Mouse (Mus musculus) heart, embryonic 13.5 days (tissue): ENCODE data around the gene Cic. TPM values are rescaled to one million over a fixed set of nuclear protein-coding genes. Genes with fewer than 3 reads are reported as not detected.
A peak's percentile ranks its signal among the peaks of the same experiment; 100 is the strongest.

Experiments used
- ATAC-seq: fragments of 200-750 bp; cut with Nextera tagmentation; 2 replicates; pipeline ENCODE4 v1.8.0; 2017; ENCODE audit warnings: moderate TSS enrichment; ENCODE audit not compliant: insufficient number of reproducible peaks, low FRiP score, low TSS enrichment; ENCODE audit errors: extremely low read depth
- H3K27ac ChIP-seq: fragments of 300-500 bp; sonication (generic); replicated peaks from 2 replicates; pipeline ENCODE4 v1.5.1; 2015; ENCODE audit warnings: moderate library complexity, mild to moderate bottlenecking, inconsistent platforms
- H3K27me3 ChIP-seq: fragments of 300-500 bp; sonication (generic); replicated peaks from 2 replicates; pipeline ENCODE4 v1.6.1; 2015; ENCODE audit warnings: mild to moderate bottlenecking, inconsistent platforms
- H3K36me3 ChIP-seq: fragments of 300-500 bp; sonication (generic); 2 replicates; pipeline ENCODE4 v1.6.1; 2015; ENCODE audit warnings: mild to moderate bottlenecking, inconsistent platforms
- H3K4me1 ChIP-seq: fragments of 300-500 bp; sonication (generic); 2 replicates; pipeline ENCODE4 v1.6.1; 2015; ENCODE audit warnings: inconsistent platforms
- H3K4me2 ChIP-seq: fragments of 300-500 bp; sonication (generic); 2 replicates; pipeline ENCODE4 v1.6.1; 2015; ENCODE audit warnings: inconsistent platforms, mild to moderate bottlenecking, moderate library complexity
- H3K4me3 ChIP-seq: fragments of 300-500 bp; sonication (generic); 2 replicates; pipeline ENCODE4 v1.5.1; 2015; ENCODE audit warnings: moderate library complexity, mild to moderate bottlenecking, inconsistent platforms
- H3K9ac ChIP-seq: fragments of 300-500 bp; sonication (generic); 2 replicates; pipeline ENCODE4 v1.6.1; 2015; ENCODE audit warnings: inconsistent platforms, mild to moderate bottlenecking, moderate library complexity
- H3K9me3 ChIP-seq: fragments of 300-500 bp; sonication (generic); 2 replicates; pipeline ENCODE4 v1.6.1; 2016; ENCODE audit warnings: inconsistent platforms
- WGBS: fragments of 180-500 bp; shearing (Covaris S2); methylation state at CpG from one replicate; pipeline ENCODE4 v1.1.7; 2015; ENCODE audit warnings: mixed read lengths; 5-methylcytosine and 5-hydroxymethylcytosine counted together
- polyA plus RNA-seq: library from polyadenylated mRNA; unstranded; fragments of >200 nt; fragmentation: Nextera tagmentation; extraction: Ambion mirVana; gene quantifications from 2 replicates; pipeline ENCODE4 v1.2.1, GENCODE M21; 2015

Gene Cic
- polyA plus RNA-seq, 1 experiment from 2014 or later = 22.9 TPM

DNA sequence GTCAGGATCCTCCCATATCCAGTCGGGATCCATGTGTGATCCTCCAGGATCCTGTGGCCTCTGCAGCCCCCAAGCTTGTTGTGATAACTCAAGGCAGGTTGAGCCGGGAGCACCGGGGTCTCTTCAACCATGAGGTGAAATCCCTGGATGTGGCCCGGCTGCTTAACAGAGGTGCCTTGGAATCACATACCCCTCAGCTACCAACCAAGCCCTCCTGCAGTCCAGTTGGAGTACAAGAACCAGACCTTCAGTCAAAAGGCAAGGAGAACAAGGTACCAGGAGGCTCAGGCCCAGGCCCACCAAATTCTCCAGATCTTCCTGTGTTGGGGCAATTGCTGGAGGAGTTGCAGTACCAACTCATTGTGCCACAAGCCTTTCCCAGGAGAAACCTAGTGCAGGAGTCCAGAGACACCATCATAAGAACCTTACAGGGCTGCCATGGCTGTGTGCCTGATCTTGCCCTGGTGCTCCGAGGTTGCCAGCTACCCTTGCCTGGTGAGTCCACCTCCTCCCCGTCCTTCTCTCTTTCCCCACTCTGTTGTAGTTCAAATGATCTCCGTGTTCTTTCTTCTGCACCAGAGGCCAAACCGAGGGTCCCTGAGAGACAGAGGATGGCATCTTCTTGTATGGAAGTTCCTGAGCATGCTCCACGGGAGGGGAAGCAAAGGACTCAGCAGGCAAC is 35.6 kb downstream of the Cic start:
- H3K27me3 ChIP-seq = peaks cover 51% of the 10 kb centered on the region
- H3K9ac ChIP-seq = no peak overlapping the region
- H3K27ac ChIP-seq = no peak overlapping the region
- H3K4me1 ChIP-seq = peaks cover 16% of the 10 kb centered on the region
- ATAC-seq = no peak
- WGBS = 49% methylated on average over 9 of the region's 9 CpGs
- no peaks in the 10 kb centered on the region for H3K9me3 ChIP-seq
- no peak overlapping the region for H3K4me3 ChIP-seq
- H3K4me2 ChIP-seq = no peak overlapping the region
- no peaks in the 10 kb centered on the region for H3K36me3 ChIP-seq

DNA sequence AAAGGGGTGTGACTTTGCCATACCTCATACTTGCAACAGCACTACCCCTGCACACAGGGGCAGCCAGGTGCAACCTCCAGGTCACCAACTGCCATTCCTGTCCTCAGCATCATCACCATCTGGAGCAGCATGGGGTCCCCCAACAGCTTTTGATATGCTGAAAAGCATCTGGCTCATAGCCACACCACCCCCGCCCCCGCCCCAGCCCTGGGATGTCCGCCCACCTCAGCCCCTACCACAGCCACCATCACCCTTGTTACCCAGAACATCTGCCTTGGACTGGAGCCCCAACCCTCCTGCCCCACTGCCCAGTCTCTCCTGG is 36.1 kb downstream of the Cic start:
- Histone ChIP-seq H3K36me3 (no peaks in the 10 kb centered on the region), H3K27ac (no peak overlapping the region), H3K4me2 (no peak overlapping the region), H3K4me3 (no peak overlapping the region), H3K9me3 (no peaks in the 10 kb centered on the region), H3K9ac (no peak overlapping the region), H3K27me3 (peaks cover 56% of the 10 kb centered on the region), H3K4me1 (peaks cover 11% of the 10 kb centered on the region)
- ATAC-seq = no peak
- 65% methylated on average over 3 of the region's 3 CpGs for WGBS

DNA sequence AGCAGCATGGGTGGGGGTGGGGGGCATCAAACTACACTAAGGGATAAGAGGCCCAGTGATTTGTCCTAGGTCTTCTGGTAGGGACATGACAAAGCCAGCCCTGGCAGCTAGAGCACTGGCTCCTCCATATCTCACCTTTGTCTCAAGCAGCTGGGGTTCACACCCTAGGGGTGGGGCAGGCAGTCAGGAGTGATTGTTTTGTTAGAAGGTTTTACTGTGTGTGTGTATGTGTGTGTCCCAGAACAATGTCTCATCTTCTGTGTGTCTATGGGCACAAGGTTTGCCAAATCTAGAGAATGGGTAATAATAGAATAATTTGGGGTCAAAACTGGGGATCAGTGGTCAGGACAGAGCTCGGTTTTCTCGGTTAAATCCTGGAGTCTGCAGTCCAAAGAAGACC is 38.0 kb downstream of the Cic start:
- peaks cover 72% of the 10 kb centered on the region for H3K27me3 ChIP-seq
- peak overlapping the region; percentile 62 for H3K4me3 ChIP-seq
- WGBS = 1% methylated on average over 2 of the region's 2 CpGs
- H3K4me2 ChIP-seq = peak overlapping the region; percentile 97
- no peaks in the 10 kb centered on the region for H3K9me3 ChIP-seq
- peaks cover 10% of the 10 kb centered on the region for H3K4me1 ChIP-seq
- ATAC-seq = no peak
- H3K27ac ChIP-seq = no peak overlapping the region
- no peaks in the 10 kb centered on the region for H3K36me3 ChIP-seq
- H3K9ac ChIP-seq = peak overlapping the region; percentile 58

DNA sequence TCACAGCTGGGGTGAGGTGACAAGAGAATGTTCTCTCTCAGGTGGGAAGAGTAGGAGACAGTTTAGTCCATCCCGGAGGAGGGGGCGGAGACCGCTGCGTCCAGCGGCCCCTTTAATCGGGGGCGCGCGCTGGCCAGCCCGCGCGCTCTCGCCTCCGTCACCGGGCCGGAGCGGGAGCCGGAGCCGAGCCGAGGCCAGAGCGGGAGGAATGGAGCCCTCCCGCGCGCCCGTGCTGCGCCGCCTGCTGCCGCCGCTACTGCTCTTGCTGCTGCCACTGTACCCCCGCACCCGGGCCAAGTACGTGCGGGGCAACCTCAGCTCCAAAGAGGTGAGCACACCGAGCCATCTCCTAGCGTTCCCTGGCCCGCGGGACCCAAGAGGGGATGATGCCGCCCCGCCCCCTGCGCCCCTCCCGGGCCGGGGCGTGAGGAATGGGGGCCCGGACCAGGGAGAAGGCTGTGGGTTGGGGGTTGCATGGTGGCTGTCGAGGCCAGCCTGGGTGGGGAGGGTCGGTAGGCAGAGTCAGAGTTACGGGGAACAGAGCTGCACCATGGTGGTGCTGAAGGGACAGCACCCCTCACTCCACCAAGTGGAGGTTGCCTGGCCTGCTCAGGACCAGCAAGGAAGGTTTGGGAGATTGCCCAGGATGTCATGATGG is 38.6 kb downstream of the Cic start, which contains the start of gene Tmem145:
Tmem145 (plus strand) TSS at position 151 of the 658 bp plus-strand sequence.
- Histone ChIP-seq H3K4me1 (peaks cover 10% of the 10 kb centered on the region), H3K9ac (peak within 1 kb of the TSS; percentile 58), H3K27ac (no peak within 1 kb of the TSS), H3K4me3 (peak within 1 kb of the TSS; percentile 62), H3K36me3 (no peaks in the 10 kb centered on the region), H3K9me3 (no peaks in the 10 kb centered on the region), H3K27me3 (peaks cover 76% of the 10 kb centered on the region), H3K4me2 (peak within 1 kb of the TSS; percentile 97)
- WGBS = under 1% methylated on average over 47 of the region's 47 CpGs
- ATAC-seq = no peak

DNA sequence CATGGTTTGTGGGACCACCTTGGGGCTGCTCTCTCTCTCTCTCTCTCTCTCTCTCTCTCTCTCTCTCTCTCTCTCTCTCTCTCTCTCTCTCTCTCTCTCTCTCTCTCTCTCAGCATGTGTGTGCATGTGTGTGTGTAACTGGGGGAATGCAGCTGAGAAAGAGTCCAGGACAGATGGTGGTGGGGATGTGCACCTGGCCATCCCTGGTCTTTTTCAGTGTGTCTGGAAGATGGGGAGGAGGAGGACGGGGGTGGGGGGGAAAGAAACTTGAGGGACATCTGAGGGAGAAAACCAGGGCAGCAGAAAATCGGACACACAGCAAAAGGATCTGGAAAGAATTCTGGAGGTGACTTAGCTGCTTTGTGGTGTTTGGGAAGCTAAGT is 39.1 kb downstream of the Cic start:
- H3K4me2 ChIP-seq = no peak overlapping the region; the same call in 1 of the 2 replicates
- no peak overlapping the region for H3K4me3 ChIP-seq
- no peak overlapping the region for H3K9ac ChIP-seq
- no peak overlapping the region for H3K27ac ChIP-seq
- H3K36me3 ChIP-seq = no peaks in the 10 kb centered on the region
- peaks cover 81% of the 10 kb centered on the region for H3K27me3 ChIP-seq
- H3K4me1 ChIP-seq = peaks cover 10% of the 10 kb centered on the region
- ATAC-seq = no peak
- H3K9me3 ChIP-seq = no peaks in the 10 kb centered on the region
- WGBS = 34% methylated on average over 2 of the region's 2 CpGs

DNA sequence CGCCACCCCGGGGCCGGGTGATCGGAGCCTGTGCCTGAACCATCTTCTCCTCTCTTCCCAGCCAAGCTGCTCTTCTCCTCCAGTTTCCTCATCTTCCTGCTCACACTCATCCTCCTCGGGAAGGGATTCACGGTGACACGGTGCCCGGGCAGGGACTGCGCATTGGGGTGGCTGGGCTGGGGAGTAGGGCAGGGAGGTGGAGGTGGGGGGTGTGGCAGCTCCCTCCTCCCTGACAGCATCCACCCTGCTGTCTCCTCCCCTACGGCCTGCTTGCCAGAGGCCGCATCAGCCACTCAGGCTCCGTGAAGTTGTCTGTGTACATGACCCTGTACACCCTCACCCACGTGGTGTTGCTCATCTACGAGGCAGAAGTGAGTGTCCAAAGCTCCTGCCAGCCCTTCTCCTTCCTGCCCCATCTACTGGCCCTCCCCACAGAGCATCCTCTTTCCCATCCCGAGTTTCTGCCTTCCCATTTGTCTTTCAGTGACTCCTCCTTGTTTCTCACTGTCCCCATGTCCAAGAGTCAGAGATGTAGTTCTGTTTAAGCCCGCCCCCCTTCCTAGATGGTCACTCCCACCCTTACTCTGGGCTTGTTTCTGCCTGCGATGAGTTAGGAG is 41.3 kb downstream of the Cic start:
- peaks cover 87% of the 10 kb centered on the region for H3K27me3 ChIP-seq
- H3K4me2 ChIP-seq = no peak overlapping the region
- no peaks in the 10 kb centered on the region for H3K36me3 ChIP-seq
- ATAC-seq = no peak
- H3K27ac ChIP-seq = no peak overlapping the region
- H3K4me1 ChIP-seq = peaks cover 10% of the 10 kb centered on the region
- H3K9me3 ChIP-seq = no peaks in the 10 kb centered on the region
- no peak overlapping the region for H3K4me3 ChIP-seq
- no peak overlapping the region for H3K9ac ChIP-seq
- WGBS = 53% methylated on average over 17 of the region's 17 CpGs

DNA sequence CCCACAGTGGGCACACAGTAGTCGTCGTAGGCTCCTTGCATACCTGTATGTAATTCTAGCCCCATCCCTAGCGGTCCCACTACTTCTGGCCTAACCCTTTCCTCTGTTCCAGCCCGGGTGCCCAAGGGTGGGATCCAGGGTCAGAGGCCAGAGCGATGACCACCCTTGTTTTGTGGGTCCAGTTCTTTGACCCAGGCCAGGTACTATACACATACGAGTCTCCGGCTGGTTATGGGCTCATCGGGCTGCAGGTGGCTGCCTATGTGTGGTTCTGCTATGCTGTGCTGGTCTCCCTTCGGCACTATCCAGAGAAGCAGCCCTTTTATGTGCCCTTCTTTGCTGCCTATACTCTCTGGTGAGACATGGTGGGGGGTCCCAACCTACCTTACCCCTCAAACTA is 41.9 kb downstream of the Cic start:
- Histone ChIP-seq H3K9ac (no peak overlapping the region), H3K27ac (no peak overlapping the region), H3K9me3 (no peaks in the 10 kb centered on the region), H3K36me3 (no peaks in the 10 kb centered on the region), H3K4me3 (no peak overlapping the region), H3K4me1 (peaks cover 12% of the 10 kb centered on the region), H3K27me3 (peaks cover 88% of the 10 kb centered on the region), H3K4me2 (no peak overlapping the region)
- ATAC-seq = no peak
- 82% methylated on average over 9 of the region's 9 CpGs for WGBS

DNA sequence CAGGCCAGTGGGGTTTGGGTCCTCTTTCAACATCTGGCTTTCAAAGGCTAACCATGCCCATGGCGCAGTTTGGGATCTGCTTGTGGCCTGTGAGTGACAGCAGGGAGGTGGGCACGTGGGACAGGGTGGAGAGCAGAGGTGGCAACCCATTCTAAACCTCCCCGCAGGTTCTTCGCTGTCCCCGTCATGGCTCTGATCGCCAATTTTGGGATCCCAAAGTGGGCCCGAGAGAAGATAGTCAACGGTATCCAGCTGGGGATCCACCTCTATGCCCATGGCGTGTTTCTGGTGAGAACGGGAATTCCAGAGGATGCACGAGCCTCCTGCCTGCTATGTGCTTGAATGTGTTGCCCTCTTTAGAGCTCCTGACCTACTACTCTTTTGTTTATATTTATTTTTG is 43.7 kb downstream of the Cic start:
- Histone ChIP-seq H3K27me3 (peaks cover 94% of the 10 kb centered on the region), H3K36me3 (no peaks in the 10 kb centered on the region), H3K4me2 (no peak overlapping the region), H3K4me1 (peaks cover 20% of the 10 kb centered on the region), H3K27ac (no peak overlapping the region), H3K4me3 (no peak overlapping the region), H3K9me3 (no peaks in the 10 kb centered on the region), H3K9ac (no peak overlapping the region)
- WGBS = 73% methylated on average over 11 of the region's 11 CpGs
- no peak for ATAC-seq

DNA sequence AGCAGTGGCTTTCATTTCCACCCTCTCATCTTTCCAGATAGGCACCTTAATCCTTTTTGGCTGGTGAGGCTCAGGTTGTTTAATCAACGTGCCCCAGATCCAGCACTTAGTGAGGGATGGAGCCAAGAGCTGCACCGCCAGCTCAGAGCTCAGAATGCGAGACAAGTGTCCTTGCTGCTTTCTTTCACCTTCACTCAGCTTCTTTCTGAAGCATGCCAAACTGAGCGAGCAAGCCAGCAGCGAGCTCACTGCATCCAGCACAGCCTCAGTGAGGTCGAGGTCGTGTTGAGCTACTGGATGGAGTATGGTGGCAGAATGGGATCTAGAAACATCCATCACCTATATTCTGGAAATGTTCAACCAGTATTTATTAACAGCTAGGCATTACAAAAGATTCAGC is 45.8 kb downstream of the Cic start:
- H3K9me3 ChIP-seq = no peaks in the 10 kb centered on the region
- H3K4me1 ChIP-seq = peaks cover 30% of the 10 kb centered on the region
- H3K4me2 ChIP-seq = no peak overlapping the region
- 28% methylated on average over 7 of the region's 7 CpGs for WGBS
- no peak overlapping the region for H3K4me3 ChIP-seq
- H3K27me3 ChIP-seq = peaks cover 74% of the 10 kb centered on the region
- no peak for ATAC-seq
- no peak overlapping the region for H3K9ac ChIP-seq
- no peak overlapping the region for H3K27ac ChIP-seq
- H3K36me3 ChIP-seq = no peaks in the 10 kb centered on the region

DNA sequence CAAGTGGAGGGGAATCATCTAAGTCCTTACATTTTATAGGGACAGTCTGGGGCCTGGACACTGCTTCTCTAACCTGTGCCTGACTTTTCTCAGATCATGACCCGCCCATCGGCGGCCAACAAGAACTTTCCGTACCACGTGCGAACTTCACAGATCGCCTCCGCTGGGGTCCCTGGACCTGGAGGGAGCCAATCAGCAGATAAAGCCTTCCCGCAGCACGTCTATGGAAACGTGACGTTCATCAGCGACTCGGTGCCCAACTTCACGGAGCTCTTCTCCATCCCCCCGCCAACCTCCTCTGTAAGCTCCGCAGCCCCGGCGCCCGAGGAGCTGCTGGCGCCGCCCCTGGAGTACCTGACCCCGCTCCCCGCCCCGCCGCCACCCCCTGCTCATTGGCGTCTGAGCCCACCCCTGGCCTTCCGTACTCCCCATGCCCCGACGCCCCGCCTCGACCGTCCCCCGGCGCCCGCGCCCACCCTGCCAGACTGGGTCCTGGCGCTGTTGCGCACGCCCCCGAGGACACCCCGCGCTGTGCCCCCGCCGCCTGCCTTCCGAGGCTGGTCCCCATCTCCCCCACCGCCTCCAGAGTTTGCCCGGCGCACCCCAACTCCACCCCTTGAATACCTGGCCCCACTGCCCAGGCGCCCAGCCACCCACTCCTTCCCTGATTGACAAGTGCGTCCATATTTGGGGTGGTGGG is 47.3 kb downstream of the Cic start:
- H3K27ac ChIP-seq = no peak overlapping the region
- H3K36me3 ChIP-seq = peaks cover 3% of the 10 kb centered on the region; the same call in 1 of the 2 replicates
- peak overlapping the region; percentile 97 for H3K4me2 ChIP-seq
- WGBS = 2% methylated on average over 51 of the region's 51 CpGs
- H3K9me3 ChIP-seq = no peaks in the 10 kb centered on the region
- peaks cover 30% of the 10 kb centered on the region for H3K4me1 ChIP-seq
- no peak for ATAC-seq
- peak overlapping the region; percentile 79 for H3K9ac ChIP-seq
- H3K4me3 ChIP-seq = peak overlapping the region; percentile 71
- peaks cover 60% of the 10 kb centered on the region for H3K27me3 ChIP-seq

DNA sequence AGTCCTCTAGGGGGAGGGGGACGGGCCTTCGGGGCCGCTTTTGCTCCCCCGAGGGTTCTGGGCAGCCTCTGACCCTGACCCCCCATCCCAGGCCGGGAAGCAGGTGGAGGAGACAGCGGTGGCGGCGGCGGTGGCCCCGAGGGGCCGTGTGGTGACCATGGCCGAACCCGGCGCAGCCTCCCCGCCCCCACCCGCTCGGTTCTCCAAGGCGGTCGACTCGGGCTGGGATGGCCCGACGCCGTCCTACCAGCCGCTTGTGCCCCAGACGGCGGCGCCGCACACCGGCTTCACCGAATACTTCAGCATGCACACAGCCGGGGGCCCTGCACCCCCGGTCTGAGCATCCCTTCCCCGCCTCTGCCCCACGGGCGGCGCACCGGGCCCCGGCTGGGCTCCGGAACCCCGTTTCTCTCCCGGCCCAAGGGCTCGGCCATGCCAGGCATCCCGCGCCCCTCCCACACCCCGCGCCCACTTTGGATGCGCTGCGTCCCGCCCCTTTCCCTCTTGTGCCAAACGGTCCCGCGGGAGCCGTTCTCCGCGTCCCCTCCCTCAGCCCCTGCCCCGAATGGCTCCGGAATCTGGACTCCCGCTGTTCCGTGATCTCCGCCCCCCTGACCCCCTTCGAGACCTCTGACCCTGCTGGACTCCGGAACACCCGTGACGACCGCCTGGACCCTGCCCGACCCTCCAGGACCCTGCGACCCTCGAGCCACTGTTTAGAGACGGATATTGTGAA is 48.0 kb downstream of the Cic start:
- H3K27me3 ChIP-seq = peaks cover 55% of the 10 kb centered on the region
- no peaks in the 10 kb centered on the region for H3K9me3 ChIP-seq
- no peak for ATAC-seq
- H3K9ac ChIP-seq = peak overlapping the region; percentile 79
- peaks cover 3% of the 10 kb centered on the region; the same call in 1 of the 2 replicates for H3K36me3 ChIP-seq
- H3K4me1 ChIP-seq = peaks cover 30% of the 10 kb centered on the region
- H3K4me2 ChIP-seq = peak overlapping the region; percentile 97
- H3K4me3 ChIP-seq = peak overlapping the region; percentile 71
- H3K27ac ChIP-seq = no peak overlapping the region
- 1% methylated on average over 69 of the region's 69 CpGs for WGBS
